Mouse (Mus musculus) cerebellum, adult 18-20 months (tissue): ENCODE data around the gene Tmc3.

Experiments used
- DNase-seq, 2 experiments: peaks; one replicate each; pipeline ENCODE4 v3.0.0; 2021

The Tmc3 gene

GRCm38 (mm10) chr7:83639084-83639483 is 54.4 kb downstream of the Tmc3 start:
- DNase-seq = no peak

DNA sequence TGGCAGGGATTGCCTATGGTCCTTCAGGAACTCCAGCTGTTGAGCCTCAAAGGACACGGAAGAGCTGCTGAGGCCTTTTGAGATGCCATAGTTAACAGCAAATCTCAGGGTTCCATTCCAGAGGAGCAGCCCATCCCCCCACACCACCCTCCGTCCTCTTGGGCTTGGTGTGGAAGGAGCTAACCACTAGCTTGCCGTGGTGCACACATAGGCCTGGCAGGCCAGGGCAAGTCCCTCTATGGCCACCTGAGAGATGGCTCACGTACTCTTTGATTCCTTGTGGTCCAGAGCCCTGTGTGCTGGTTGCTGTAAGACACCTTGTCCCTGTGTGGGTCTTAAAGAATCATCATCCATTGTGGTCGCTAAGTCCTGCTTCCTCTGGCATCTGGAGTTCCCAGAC is 55.9 kb downstream of the Tmc3 start:
- DNase-seq = no peak

GRCm38 (mm10) chr7:83641163-83641562 is 56.4 kb downstream of the Tmc3 start:
- no peak for DNase-seq

- DNase-seq = peak in 1 of 2 experiments; percentile 46
Observed at GRCm38 (mm10) chr7:83643581-83643980, 58.9 kb downstream of the Tmc3 start.

- no peak for DNase-seq
Observed at GRCm38 (mm10) chr7:83644761-83645160, 60.0 kb downstream of the Tmc3 start.

- DNase-seq = no peak
Observed at GRCm38 (mm10) chr7:83645476-83645875, 60.7 kb downstream of the Tmc3 start.

DNA sequence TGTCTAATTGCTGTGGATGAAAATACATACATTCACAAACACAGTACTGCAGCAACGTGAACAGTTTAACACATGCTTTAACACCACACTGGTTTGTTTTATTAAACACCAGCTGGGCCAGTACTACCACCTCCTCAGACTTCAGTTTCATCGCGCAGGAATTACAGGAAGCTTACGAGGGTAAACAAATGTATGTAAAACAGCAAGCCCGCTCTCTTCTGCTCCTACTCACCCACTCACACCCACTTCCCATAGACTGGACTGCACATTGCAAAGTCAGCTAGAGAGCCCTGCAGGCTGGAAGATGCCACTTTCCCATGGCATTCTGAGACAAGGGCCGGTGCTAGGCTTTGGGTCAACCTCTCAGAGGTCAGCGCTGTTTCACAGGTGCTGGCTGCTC is 64.1 kb downstream of the Tmc3 start:
- DNase-seq = no peak

DNA sequence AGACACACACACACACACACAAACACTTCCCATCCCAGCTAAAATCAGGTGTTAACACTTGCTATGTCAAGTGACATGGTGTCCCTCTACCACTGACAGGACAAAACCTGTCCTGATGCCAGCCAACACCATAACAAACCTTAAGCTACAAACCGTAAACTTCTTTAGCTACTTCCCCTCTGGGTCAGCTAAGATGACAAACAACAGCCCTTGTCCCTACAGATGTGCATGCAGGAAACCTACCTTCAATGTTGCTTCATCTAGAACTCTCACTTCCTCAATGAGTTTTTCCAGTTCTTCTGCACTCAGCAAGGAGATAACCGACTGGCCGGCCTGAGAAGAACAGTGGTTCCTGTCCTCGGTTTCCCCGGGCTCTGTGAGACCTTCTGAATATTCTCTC is 65.9 kb downstream of the Tmc3 start:
- DNase-seq = no peak

DNA sequence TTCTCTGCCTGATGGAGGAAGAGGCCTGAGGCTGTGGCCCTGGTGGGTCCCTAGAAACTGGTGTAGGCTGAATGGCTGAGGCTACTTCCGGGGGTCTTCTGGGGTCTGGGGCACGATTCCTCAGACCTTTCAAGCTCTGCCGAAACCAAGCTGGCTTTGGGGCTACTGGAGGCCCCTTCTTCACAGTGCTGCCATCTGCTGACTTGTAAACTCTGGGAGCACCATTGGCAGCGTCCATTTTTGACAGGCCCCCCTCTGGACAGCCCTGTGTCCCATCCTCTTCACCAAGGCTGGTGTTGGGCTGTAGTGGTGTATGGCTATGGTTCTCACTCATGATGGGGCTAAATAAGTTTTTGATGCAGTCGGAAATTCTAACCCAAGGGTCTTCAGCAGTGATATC is 67.8 kb downstream of the Tmc3 start:
- DNase-seq = no peak

DNA sequence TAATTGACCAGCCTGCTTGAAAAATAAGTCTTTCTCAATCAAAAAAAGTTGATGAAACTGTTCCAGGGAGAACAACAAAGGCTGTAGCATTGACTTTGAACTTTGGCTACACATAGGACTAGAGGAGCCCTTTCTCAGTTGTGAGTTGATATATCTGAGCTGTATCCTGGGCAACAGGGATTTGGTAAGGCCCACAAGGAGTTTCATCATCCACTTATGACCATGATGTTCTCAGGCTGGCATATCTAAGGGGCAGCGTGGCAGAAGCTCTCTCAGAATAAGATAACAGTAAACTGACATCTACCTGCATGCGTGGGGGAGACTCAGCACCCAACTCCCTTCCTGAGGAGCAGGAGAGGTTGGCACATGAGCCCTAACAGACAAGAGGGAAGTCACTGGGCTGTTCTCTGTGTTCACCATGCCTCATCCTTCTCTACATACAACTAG is 68.9 kb downstream of the Tmc3 start:
- DNase-seq = no peak

DNA sequence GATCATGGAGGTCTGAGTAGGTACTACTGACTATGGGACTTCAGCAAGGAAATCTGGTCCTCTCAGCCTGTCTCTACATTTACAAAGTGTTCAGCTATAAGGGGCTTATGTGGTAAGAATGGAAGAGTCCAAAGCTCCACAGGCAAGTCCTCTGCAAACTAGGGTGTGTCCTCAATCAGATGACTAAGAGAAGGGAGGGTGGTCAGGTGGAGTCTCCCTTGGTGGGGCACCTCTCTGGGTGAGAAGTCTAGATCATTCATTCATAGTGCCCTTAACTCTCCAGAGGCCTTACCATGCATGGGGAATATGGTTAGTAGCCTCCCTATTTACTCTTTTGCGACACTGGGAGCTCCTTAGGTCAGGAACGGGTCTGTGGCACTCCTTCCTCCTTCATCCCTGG is 69.5 kb downstream of the Tmc3 start:
- no peak for DNase-seq

GRCm38 (mm10) chr7:83654938-83655630 is 70.4 kb downstream of the Tmc3 start:
- DNase-seq = no peak

GRCm38 (mm10) chr7:83658716-83659115 is 74.0 kb downstream of the Tmc3 start:
- DNase-seq = no peak

- peak; percentile 76 to 79 for DNase-seq
Observed at GRCm38 (mm10) chr7:83659159-83660065, 74.7 kb downstream of the Tmc3 start.

DNA sequence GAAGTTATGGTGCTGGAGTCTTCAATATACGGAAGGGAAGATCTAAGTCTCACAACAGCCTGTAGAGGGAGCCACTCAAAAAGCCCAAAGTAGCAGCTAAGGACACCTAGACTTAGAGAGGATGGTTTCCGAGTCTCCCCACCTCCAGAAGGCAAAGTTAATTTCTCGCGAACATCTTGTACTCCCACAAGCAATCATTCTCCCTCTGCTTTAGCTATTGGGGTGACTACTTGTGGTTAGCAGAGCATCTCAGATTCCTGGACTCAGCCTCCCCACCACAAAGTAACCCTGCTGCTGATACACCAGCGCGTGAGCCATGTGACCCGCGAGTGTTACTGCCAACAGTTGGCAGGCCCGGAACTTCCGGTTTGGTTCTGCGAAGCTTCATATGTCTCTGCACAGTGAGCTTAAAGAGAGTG is 75.6 kb downstream of the Tmc3 start:
- DNase-seq = peak; percentile 38

GRCm38 (mm10) chr7:83661031-83661430 is 76.3 kb downstream of the Tmc3 start:
- no peak for DNase-seq

DNA sequence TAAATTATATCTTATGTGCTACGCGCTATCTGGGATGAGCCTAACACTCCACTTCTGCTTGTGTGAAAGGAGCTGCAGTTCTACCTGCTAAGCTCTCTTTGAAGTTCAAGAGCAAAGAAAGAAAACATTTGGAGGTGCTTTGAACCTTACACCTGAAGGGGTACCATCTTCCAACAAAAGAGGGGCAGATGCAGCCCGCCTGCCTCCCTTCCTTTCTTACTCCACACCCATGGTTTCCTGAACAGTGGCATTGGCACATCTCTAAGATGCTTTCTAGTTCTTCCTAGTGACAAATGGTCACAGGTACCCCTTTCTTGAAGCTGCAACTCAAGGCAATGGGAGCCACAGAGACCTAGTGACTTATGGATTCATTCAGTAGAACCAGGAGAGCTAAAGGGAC is 77.0 kb downstream of the Tmc3 start:
- no peak for DNase-seq

DNA sequence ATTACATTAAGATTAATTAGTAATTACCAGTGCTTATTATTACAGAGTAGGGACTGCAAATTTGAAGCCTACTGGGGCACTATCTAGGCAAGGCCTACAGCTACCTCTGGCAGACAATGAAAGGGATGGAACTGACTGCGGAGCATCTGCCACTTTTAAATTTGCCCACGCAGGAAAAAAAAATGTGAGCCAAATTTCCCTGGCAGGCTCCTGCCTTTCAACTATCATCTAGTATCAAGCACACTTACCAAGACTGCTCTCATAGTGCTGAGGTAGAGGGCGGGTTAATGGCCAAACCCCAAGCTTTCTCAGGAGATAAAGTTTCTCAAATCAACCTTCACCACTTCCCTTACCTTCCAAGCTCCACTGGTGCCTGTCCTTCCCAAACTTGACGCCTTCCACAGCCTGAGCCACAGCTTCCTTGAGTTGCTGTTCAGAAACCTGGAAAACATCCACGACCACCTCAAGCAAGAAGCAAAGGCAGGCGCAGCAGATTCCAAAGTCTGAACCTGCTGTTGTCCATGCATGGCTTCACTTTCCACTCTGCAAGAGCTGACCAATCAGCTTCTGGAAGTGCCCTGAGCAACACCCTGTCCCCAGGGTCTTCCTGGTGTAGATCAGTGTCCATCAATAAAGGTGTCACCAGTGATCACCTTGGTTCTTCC is 78.1 kb downstream of the Tmc3 start:
- DNase-seq = peak; percentile 48 to 62

DNA sequence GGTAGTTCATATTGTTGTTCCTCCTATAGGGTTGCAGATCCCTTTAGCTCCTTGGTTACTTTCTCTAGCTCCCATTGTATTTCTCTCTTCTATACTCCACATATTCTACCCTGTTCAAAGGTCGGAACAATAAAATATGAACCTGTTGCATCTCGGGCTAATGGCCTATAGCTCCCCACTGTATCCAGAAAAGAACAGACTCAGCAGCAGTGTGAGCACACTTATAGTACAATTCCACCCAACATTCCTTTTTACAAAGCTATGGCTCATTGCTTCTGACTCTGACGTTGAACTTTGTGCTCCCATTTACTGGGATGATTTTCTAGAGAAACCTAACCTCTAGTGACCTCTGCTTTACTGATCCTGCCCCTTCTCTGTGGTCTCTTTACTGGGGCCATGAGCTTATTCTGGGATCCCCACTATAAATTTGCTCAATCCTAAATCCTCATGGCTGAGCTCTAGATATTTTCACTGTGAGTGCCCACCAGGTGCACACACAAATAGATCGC is 81.4 kb downstream of the Tmc3 start:
- DNase-seq = no peak

GRCm38 (mm10) chr7:83667936-83668645 is 83.4 kb downstream of the Tmc3 start:
- peak in 1 of 2 experiments; percentile 1 for DNase-seq

DNA sequence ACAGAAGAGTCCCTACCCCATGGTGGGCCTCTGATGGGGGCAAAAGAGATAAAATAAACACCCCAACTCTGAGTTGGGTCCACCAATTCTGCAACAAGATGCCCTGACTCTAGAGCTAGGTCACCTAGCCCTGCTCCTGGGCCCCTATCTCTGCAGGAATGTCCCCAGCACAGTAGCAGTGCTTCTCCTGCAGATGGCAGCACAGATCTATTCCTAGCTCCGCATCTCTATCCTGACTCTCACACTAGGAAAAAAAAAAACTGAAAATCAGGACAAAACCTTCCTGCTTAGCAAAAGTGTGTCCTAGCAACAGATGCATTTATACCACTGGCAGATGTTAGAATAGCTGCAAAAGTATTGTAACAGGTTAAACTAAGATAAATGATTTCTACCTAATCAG is 84.0 kb downstream of the Tmc3 start:
- peak; percentile 67 to 76 for DNase-seq

DNA sequence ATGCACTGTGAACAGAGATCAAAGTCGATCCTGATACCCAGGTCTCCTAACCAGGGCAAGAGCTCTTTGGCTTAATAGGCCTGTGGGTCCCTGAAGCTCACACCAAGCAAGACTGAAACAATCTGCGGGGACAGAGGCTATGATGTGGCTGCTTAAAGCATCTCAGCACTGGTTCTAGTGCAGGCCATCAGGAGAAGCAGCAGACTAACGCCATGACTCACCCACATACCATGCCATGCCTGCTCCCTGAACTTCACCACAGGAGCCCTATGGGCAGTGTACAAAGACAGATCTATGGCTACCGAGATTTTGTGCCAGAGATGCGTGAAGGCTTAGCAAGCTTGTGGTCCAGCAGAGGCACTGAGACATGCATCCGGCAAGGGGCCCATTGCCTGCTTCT is 86.8 kb downstream of the Tmc3 start:
- DNase-seq = no peak
